Mouse (Mus musculus) embryonic facial prominence, embryonic 11.5 days (tissue): ENCODE results near the gene Ykt6. TPM values are rescaled to one million over a fixed set of nuclear protein-coding genes. Genes with fewer than 3 reads are reported as not detected.

Experiments used
- ATAC-seq: fragments of 200-750 bp; cut with Nextera tagmentation; replicated peaks from 2 replicates; pipeline ENCODE4 v1.8.0; 2017; ENCODE audit warnings: low read depth; ENCODE audit not compliant: insufficient number of reproducible peaks, low FRiP score, low TSS enrichment
- DNase-seq: peaks from one replicate; pipeline ENCODE4 v3.0.0-alpha.2; 2015; ENCODE audit warnings: low spot score
- H3K27ac ChIP-seq: fragments of 300-500 bp; sonication (generic); replicated peaks from 2 replicates; pipeline ENCODE4 v1.5.1; 2014; ENCODE audit warnings: mild to moderate bottlenecking, low read depth, low read length, control low read depth
- H3K27me3 ChIP-seq: fragments of 300-500 bp; sonication (generic); 2 replicates; pipeline ENCODE4 v1.6.1; 2014; ENCODE audit warnings: mild to moderate bottlenecking, low read length, moderate library complexity, mixed read lengths; ENCODE audit not compliant: control insufficient read depth, insufficient read depth
- H3K36me3 ChIP-seq: fragments of 300-500 bp; sonication (generic); replicated peaks from 2 replicates; pipeline ENCODE4 v1.6.1; 2014; ENCODE audit warnings: low read depth, mild to moderate bottlenecking, low read length, moderate library complexity, mixed read lengths; ENCODE audit not compliant: control insufficient read depth, insufficient read depth
- H3K4me1 ChIP-seq: fragments of 300-500 bp; sonication (generic); 2 replicates; pipeline ENCODE4 v1.6.1; 2014; ENCODE audit warnings: low read length, mixed read lengths; ENCODE audit not compliant: control insufficient read depth, insufficient read depth
- H3K4me2 ChIP-seq: fragments of 300-500 bp; sonication (generic); 2 replicates; pipeline ENCODE4 v1.6.1; 2014; ENCODE audit warnings: low read depth, mild to moderate bottlenecking, control low read depth, low read length, moderate library complexity
- H3K4me3 ChIP-seq: fragments of 300-500 bp; sonication (generic); 2 replicates; pipeline ENCODE4 v1.5.1; 2014; ENCODE audit warnings: low read depth, low read length, control low read depth
- H3K9ac ChIP-seq: fragments of 300-500 bp; sonication (generic); replicated peaks from 2 replicates; pipeline ENCODE4 v1.6.1; 2014; ENCODE audit warnings: mild to moderate bottlenecking, control low read depth, low read length
- H3K9me3 ChIP-seq: fragments of 300-500 bp; sonication (generic); replicated peaks from 2 replicates; pipeline ENCODE4 v1.6.1; 2016; ENCODE audit warnings: mild to moderate bottlenecking, low read length, inconsistent platforms, mixed read lengths; ENCODE audit not compliant: control insufficient read depth
- WGBS: fragments of 180-500 bp; shearing (Covaris S2); extraction: QIAGEN DNeasy Blood & Tissue Kit; methylation state at CpG from one replicate; pipeline ENCODE4 v1.1.7; 2014; 5-methylcytosine and 5-hydroxymethylcytosine counted together
- polyA plus RNA-seq: library from polyadenylated mRNA; unstranded; fragments of >200 nt; fragmentation: Nextera tagmentation; extraction: Ambion mirVana; gene quantifications from 2 replicates; pipeline ENCODE4 v1.2.1, GENCODE M21; 2014

The Ykt6 gene
- polyA plus RNA-seq, 1 experiment from 2014 or later = 30.1 TPM

GRCm38 (mm10) chr11:5983629-5984028 is 28.1 kb downstream of the Ykt6 start:
- Histone ChIP-seq H3K27me3 (no peaks in the 10 kb centered on the region), H3K9me3 (no peaks in the 10 kb centered on the region)

DNA sequence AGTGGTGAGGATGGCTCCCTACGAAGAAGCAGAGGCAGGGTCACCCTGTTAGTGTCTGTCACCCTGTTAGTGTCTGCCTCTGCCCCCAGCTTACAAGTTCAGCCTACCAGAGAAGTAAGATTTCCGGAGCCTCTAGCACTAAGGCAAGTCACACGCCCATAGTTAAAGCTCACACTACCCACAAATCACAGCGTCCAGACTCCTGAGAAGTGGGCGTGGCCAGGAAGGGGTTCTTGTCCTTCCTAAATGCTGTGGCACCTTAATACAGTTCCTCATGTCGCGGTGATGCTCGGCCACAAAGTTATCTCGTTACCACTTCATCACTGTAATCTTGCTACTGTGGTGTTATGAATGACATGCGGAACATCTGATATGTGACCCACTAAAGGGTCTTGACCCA is 32.6 kb downstream of the Ykt6 start:
- ATAC-seq (no peak), DNase-seq (no peak)
- 75% methylated on average over 10 of the region's 10 CpGs for WGBS
- Histone ChIP-seq H3K4me2 (no peak overlapping the region), H3K27ac (no peak overlapping the region), H3K4me1 (no peaks in the 10 kb centered on the region), H3K4me3 (no peak overlapping the region), H3K9ac (no peak overlapping the region), H3K27me3 (no peaks in the 10 kb centered on the region), H3K9me3 (no peaks in the 10 kb centered on the region), H3K36me3 (no peaks in the 10 kb centered on the region)

More at GRCm38 (mm10) chr11:5983629-5984028, 28.1 kb downstream of the Ykt6 start:
- Histone ChIP-seq H3K4me1 (no peaks in the 10 kb centered on the region), H3K4me3 (no peak overlapping the region), H3K36me3 (no peaks in the 10 kb centered on the region), H3K4me2 (no peak overlapping the region), H3K27ac (no peak overlapping the region), H3K9ac (no peak overlapping the region)
- 93% methylated on average over 5 of the region's 5 CpGs for WGBS
- DNase-seq (no peak), ATAC-seq (no peak)

- H3K36me3 ChIP-seq = no peaks in the 10 kb centered on the region
- ATAC-seq (no peak), DNase-seq (no peak)
- H3K4me2 ChIP-seq = no peak overlapping the region
- H3K4me1 ChIP-seq = no peaks in the 10 kb centered on the region
- WGBS = 87% methylated on average over 16 of the region's 16 CpGs
- H3K9ac ChIP-seq = no peak overlapping the region
- H3K4me3 ChIP-seq = no peak overlapping the region
- H3K27me3 ChIP-seq = no peaks in the 10 kb centered on the region
- no peaks in the 10 kb centered on the region for H3K9me3 ChIP-seq
- H3K27ac ChIP-seq = no peak overlapping the region
Observed at GRCm38 (mm10) chr11:5989954-5990593, 34.6 kb downstream of the Ykt6 start.

- no peak overlapping the region for H3K4me2 ChIP-seq
- no peak overlapping the region for H3K4me3 ChIP-seq
- no peak overlapping the region for H3K9ac ChIP-seq
- no peak for ATAC-seq
- H3K9me3 ChIP-seq = no peaks in the 10 kb centered on the region
- no peak overlapping the region for H3K27ac ChIP-seq
- no peaks in the 10 kb centered on the region for H3K27me3 ChIP-seq
- H3K36me3 ChIP-seq = no peaks in the 10 kb centered on the region
- H3K4me1 ChIP-seq = no peaks in the 10 kb centered on the region
- WGBS = 41% methylated on average over 4 of the region's 4 CpGs
- peak; percentile 79 for DNase-seq
Observed at GRCm38 (mm10) chr11:5990910-5991309, 35.4 kb downstream of the Ykt6 start.

- Histone ChIP-seq H3K27me3 (no peaks in the 10 kb centered on the region), H3K27ac (no peak overlapping the region), H3K4me2 (no peak overlapping the region), H3K4me1 (no peaks in the 10 kb centered on the region), H3K36me3 (no peaks in the 10 kb centered on the region), H3K9ac (no peak overlapping the region), H3K4me3 (no peak overlapping the region), H3K9me3 (no peaks in the 10 kb centered on the region)
- WGBS = 94% methylated on average over 5 of the region's 5 CpGs
- ATAC-seq (no peak), DNase-seq (no peak)
Observed at GRCm38 (mm10) chr11:5994212-5994611, 38.7 kb downstream of the Ykt6 start.

DNA sequence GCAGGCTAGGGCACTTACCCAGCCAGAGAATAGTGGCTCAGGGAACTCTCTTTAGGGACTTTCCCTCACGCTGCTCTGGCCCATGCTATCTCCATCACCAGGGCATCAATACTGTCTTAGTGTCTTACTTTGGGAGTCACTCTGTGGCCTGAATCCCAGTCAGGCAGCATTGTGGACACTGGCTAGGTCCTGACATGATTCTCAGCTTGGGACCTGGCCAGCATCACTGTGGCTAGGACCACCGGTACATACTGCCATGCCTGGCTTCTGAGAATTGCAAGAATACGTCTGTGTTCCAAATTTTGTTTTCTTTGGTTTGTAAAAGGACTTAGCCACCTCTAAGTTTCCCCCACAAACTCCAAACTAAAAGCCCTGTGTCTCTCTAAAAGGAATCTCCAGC is 39.4 kb downstream of the Ykt6 start:
- H3K27me3 ChIP-seq = no peaks in the 10 kb centered on the region
- H3K4me2 ChIP-seq = no peak overlapping the region
- H3K27ac ChIP-seq = no peak overlapping the region
- WGBS = 64% methylated on average over 3 of the region's 3 CpGs
- H3K4me1 ChIP-seq = no peaks in the 10 kb centered on the region
- DNase-seq = no peak
- H3K36me3 ChIP-seq = no peaks in the 10 kb centered on the region
- H3K9me3 ChIP-seq = no peaks in the 10 kb centered on the region
- H3K4me3 ChIP-seq = no peak overlapping the region
- no peak overlapping the region for H3K9ac ChIP-seq
- ATAC-seq = no peak

GRCm38 (mm10) chr11:5995989-5996388 is 40.5 kb downstream of the Ykt6 start:
- Histone ChIP-seq H3K36me3 (no peaks in the 10 kb centered on the region), H3K4me2 (no peak overlapping the region), H3K4me1 (peaks cover 5% of the 10 kb centered on the region), H3K27me3 (no peaks in the 10 kb centered on the region), H3K9ac (no peak overlapping the region), H3K9me3 (no peaks in the 10 kb centered on the region), H3K27ac (no peak overlapping the region), H3K4me3 (no peak overlapping the region)
- DNase-seq = peak; percentile 89
- ATAC-seq = peak; percentile 45; the same call in 1 of the 2 replicates
- 20% methylated on average over 8 of the region's 8 CpGs for WGBS

DNA sequence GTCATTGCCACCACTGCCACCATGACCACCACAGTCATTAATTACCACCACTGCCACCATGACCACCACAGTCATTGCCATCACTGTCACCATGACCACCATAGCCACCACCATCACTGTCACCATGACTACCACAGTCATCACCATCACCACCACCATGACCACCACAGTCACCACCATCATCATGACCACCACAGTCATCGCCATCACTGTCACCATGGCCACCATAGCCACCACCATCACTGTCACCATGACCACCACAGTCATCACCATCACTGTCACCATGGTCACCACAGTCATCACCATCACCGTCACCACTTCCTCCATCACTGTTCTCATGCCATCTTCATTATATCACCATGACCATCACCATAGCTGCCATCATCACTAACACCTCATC is 43.0 kb downstream of the Ykt6 start:
- Histone ChIP-seq H3K4me3 (no peak overlapping the region), H3K9me3 (no peaks in the 10 kb centered on the region), H3K36me3 (no peaks in the 10 kb centered on the region), H3K4me1 (peaks cover 5% of the 10 kb centered on the region), H3K27me3 (no peaks in the 10 kb centered on the region), H3K27ac (no peak overlapping the region), H3K9ac (no peak overlapping the region), H3K4me2 (no peak overlapping the region)
- ATAC-seq = no peak
- no peak for DNase-seq
- whole genome bisulfite sequencing = 95% methylated on average over 2 of the region's 2 CpGs
